Mouse (Mus musculus): ENCODE measurements around the gene Babam2. TPM values are rescaled to one million over a fixed set of nuclear protein-coding genes. Genes with fewer than 3 reads are reported as not detected.

The Babam2 gene
- total RNA-seq, 2 experiments from 2014 or later = 24.9 to 30.9 TPM

DNA sequence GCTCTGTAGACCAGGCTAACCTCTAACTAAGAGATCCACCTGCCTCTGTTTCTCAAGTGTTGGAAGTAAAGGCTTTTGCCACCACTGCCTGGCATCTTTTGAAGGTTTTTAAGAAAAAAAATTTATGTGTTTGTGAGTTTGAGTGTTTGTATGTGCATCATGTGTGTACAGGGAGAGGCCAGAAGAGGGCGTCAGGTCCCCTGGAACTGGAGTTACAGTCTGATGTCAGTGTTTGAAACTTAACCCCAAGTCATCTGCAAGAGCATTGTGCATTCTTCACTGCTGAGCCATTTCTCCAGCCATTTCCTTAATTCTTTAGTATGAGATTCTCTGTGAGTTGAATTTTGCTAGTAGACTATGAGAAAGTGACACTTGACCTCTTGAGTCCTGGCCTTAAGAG is 11.9 kb downstream of the Babam2 start:
- DNase-seq = no peak
- intact Hi-C loops (cut with DNase I) = no loop called here

DNA sequence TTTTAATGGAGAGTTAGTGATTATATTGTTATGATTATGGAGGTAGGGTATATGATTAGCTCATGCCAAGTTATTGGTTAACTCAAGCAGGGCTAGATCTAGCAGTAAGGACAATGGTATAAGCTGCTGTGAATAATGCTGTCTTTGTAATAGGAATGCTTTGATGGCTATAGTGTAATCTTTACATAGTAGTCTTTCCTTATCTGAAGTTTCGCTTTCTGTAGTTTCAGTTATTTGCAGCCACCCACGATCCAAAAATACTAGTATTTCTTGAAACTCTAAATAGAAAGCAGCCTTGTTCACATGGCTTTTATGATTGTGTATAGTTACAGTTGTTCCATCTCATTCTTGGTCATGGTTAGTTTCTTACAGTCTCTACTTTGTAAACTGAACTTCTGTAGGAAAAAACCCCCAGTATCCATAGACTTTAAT is 15.8 kb downstream of the Babam2 start:
- intact Hi-C loops (cut with DNase I) = no loop called here
- DNase-seq = no peak

DNA sequence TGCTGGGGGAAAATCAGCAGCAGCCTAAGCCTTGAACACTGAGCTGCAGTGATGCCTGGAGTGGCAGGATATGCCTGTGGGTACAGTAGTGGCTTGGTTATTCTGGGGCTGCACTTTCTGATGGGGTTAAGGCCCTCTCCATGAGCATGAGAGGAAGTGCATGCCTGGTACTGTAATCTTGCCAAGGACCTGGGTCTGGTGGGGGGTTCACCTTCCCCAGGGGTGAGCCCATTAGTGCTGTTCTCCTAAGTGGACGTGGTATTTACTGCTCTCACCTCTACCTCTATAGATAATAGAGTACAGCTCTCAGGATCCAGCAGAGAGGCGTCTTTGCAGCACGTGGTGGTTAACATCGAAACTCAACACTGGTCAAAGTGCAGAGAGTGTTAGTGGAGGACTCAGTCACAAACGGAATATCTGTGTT is 16.4 kb downstream of the Babam2 start:
- intact Hi-C loops (cut with DNase I) = no loop called here
- no peak for DNase-seq

GRCm38 (mm10) chr5:31715486-31716150 is 18.1 kb downstream of the Babam2 start:
- no peak for DNase-seq
- intact Hi-C loops (cut with DNase I) = no loop called here

- intact Hi-C loops (cut with DNase I) = no loop called here
- DNase-seq = no peak
These were observed 27.0 kb downstream of the Babam2 start for GRCm38 (mm10) chr5:31724519-31724918.

- no peak for DNase-seq
- intact Hi-C loops (cut with DNase I) = no loop called here
These were observed 28.4 kb downstream of the Babam2 start for GRCm38 (mm10) chr5:31725885-31726284.

DNA sequence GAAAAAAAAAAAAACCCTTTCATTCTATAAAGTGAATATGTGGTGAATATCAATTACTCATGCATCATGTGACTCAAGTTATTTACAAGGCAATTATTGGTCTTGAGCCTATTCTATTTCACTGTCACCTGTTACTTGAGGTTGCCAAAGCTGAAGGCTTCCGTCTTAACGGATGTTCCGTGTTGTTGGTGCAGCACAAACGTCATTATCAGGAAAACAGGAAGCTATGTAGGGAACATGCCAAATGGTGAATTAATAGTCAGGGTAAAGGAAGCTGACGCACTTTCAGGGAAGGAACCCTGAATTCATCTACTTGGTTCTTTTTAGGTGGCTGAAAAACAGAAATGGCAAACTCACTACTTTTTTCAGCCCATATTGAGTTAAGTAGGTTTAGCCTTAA is 30.0 kb downstream of the Babam2 start:
- no peak for DNase-seq
- intact Hi-C loops (cut with DNase I) = no loop called here

- intact Hi-C loops (cut with DNase I) = no loop called here
- no peak for DNase-seq
These were observed 35.3 kb downstream of the Babam2 start for GRCm38 (mm10) chr5:31732644-31733338.

DNA sequence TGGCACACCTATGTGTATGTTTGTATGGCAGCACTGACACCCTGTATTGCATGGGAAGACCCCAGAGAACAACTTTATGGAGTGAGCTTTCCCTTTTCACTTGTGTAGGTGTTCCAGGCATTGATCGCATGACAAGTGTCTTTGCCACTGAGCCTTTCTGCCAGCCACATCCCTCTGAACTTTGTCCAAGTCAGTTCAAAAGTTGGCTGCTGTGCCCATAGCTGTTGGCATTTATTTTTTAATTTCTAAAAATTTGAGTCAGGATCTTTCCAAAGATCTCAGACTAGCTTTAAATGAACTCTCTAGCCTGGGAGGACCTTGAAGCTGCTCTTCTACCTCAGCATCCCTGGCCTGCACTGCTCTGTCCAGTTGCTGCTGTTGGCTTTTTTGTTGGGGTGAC is 44.4 kb downstream of the Babam2 start:
- no peak for DNase-seq
- intact Hi-C loops (cut with DNase I) = no loop called here

- no peak for DNase-seq
- intact Hi-C loops (cut with DNase I) = no loop called here
These were observed 45.1 kb downstream of the Babam2 start for GRCm38 (mm10) chr5:31742521-31743031.

DNA sequence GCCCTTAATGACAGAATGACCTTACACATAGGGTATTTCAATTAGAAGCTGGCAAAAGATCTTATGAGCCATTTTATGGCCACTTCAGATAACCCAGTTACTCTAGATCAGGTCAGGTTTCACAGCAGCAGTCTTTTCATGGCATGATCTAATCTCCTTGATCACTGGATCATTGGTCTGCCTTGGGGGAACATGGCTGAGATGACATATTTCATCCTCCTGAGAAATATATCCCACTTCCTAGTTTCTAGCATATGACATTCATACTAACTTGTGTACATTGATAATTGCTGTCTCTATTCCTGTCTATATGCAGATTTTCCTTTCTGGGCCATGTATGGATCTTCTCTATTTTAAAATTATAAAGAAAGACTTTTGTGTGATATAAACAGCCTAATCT is 51.9 kb downstream of the Babam2 start:
- DNase-seq = no peak
- intact Hi-C loops (cut with DNase I) = no loop called here

- DNase-seq = no peak
- intact Hi-C loops (cut with DNase I) = no loop called here
These were observed 52.9 kb downstream of the Babam2 start for GRCm38 (mm10) chr5:31750231-31750925.

GRCm38 (mm10) chr5:31750955-31751354 is 53.5 kb downstream of the Babam2 start:
- intact Hi-C loops (cut with DNase I) = no loop called here
- DNase-seq = no peak

- no peak for DNase-seq
- intact Hi-C loops (cut with DNase I) = no loop called here
These were observed 57.1 kb downstream of the Babam2 start for GRCm38 (mm10) chr5:31754634-31755033.

DNA sequence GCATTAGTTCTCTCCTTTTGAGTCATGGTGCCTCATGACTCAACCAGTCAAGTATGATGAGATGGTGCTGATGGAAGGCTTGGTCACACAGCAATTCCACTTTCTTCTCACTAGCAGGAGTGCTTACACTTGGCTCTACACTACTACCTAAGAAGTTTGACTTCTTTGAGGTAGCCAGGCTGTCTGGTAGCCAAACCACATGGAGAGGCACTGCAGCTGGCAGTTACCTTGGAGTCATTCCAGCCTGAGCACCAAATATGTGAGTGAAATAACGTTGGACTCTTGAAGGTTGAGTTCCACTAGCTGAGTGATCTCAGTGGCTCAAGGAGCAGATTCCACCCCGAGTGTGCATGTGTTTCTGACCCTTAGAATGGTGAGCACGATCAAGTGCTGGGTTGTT is 57.8 kb downstream of the Babam2 start:
- DNase-seq = no peak
- intact Hi-C loops (cut with DNase I) = no loop called here

GRCm38 (mm10) chr5:31758310-31759091 is 61.0 kb downstream of the Babam2 start:
- DNase-seq = no peak
- intact Hi-C loops (cut with DNase I) = no loop called here

DNA sequence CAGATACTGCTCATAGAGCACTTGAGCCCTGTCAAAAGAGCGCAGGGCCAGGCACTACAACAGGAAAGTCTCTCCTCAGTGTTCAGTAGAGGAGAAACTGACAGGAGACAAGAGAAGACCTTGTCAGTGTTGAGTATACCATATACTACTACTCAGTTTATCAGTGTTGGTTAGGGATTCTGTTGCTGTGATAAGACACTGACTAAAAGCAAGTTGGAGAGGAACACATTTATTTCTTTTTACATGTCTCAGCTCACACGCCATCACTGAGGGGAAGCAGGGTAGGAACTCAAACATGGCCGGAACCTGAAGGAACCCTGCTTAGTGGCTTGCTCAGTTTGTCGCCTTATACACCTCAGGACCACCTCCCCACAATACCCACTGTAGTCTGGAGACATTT is 64.4 kb downstream of the Babam2 start:
- intact Hi-C loops (cut with DNase I) = no loop called here

DNA sequence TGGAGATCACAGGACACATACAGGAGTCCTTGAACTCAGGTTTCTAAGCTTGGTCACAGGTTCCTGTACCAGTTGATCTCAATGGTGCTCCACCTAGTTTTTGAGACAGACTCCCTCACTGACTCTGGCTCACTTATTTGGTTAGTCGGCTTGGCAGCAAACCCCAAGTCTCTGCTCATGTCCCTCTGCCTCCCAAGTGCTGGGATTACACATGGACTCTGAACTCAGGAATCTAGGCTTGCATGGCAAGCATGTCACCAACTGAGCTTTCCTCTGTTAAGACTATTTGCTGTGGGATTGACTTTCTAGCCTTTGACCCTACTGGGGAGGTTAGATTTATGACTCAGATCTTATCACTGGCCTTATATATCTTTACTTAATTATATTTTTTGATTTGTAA is 65.3 kb downstream of the Babam2 start:
- DNase-seq = no peak
- intact Hi-C loops (cut with DNase I) = no loop called here

More for the DNA sequence above, 64.4 kb downstream of the Babam2 start:
- no peak for DNase-seq

DNA sequence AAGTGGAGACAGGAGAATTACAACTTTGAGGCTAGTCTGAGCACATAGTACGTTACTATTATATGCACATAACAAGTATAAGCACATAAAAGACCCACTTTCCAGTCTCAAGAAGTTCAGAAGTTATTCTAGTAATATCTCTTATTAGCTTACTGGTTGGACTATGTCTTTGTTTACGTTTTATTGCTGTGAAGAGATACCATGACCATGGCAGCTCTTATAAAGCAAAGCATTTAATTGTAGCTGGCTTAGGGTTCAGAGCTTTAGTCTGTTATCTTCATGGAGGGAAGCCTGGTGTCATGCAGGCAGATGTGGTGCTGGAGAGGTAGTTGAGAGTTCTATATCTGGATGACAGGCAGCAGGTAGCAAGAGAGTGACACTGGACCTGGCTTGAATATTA is 68.3 kb downstream of the Babam2 start:
- no peak for DNase-seq
- intact Hi-C loops (cut with DNase I) = no loop called here

- intact Hi-C loops (cut with DNase I) = no loop called here
- DNase-seq = no peak
These were observed 69.5 kb downstream of the Babam2 start for GRCm38 (mm10) chr5:31766841-31767542.

All from gastrocnemius, postnatal 36 days (tissue).